Mouse (Mus musculus) stomach, adult 2 months (tissue): ENCODE measurements around the gene Trappc2. TPM values are rescaled to one million over a fixed set of nuclear protein-coding genes. Genes with fewer than 3 reads are reported as not detected.

Experiments used
- polyA plus RNA-seq: library from polyadenylated mRNA; depleted of rRNA; stranded (reverse); fragments of >200 nt; gene quantifications from 2 replicates; pipeline ENCODE4 v1.2.3, GENCODE M21; 2012; rRNA removed

The Trappc2 gene
- 0.21 and 0.39 TPM in 2 replicates for polyA plus RNA-seq

DNA sequence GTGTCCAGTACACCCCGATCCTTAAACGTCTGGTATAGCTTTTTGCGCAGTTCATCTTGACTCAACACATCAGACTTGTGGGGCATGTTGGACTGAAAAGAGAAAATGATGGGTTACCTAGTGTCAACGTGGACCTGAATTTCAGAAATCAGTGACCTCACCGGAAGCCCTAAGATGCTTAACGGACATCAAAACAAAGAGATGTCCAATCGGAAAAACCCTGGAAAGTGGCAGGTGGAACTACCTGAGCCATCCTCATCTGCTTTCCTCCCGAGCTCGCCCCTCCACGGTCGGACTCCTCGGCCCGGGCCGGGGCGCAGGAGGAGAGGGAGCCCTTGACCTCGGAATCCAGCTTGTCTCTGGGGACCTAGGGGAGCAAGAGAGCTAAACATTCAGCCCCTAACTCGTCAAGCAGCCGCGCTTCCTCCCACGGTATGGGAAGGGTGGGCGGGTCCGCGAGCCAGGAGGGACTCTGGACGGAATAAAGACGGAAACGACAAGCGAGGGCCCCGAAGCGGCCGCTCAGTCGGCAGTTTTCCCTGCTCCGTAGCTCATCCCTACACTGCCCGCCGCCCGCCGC is at the start of gene Trappc2:
TSS of gene Trappc2 (plus strand) at position 539 of the 580 bp plus-strand sequence.

GRCm38 (mm10) chrX:166440616-166441063 is 266 bp downstream of the Trappc2 start, which contains the start of gene Ofd1:
Gene Ofd1 (minus strand): TSS chrX:166440704.

GRCm38 (mm10) chrX:166479365-166479983 is 39.1 kb downstream of the Trappc2 start, which contains the start of gene Rab9:
Gene Rab9 (minus strand): TSS chrX:166479867.

Other genes starting within 250 kb of the Trappc2 start
- gene Gpm6b, start 201.7 kb upstream of the Trappc2 start, polyA plus RNA-seq, result 1.8 and 1.9 TPM in 2 replicates
- gene Ofd1, start 130 bp downstream of the Trappc2 start, polyA plus RNA-seq, result 0.19 and 0.20 TPM in 2 replicates
- gene Rab9, start 39.3 kb downstream of the Trappc2 start, polyA plus RNA-seq, result 0.78 and 1.0 TPM in 2 replicates
- 0.12 and 0.15 TPM in 2 replicates for gene Tceanc, start 78.0 kb downstream of the Trappc2 start, polyA plus RNA-seq
- gene Egfl6, start 145.1 kb downstream of the Trappc2 start, polyA plus RNA-seq, result 1.0 and 1.9 TPM in 2 replicates